In genomic region chr3:148726596-148727331, GRCm38 (mm10) we compare ENCODE assay signal across 16 mouse cellular contexts.
DNase-seq lines count a peak whose midpoint lies in the region; ATAC-seq and TF ChIP-seq lines count a peak whose summit lies in the region.
"Had no signal": no experiment of that assay in that cellular context is flagged by ENCODE, and none has a peak within 500 bp of the region (broad histone marks: within the 10 kb centered on the region; RNA-seq: fewer than 3 reads in every experiment).

No protein-coding gene starts in this region.

- H3K4me3 ChIP-seq in heart, embryonic 13.5 days: no peak overlapping the region
- H3K4me3 ChIP-seq in heart, embryonic 10.5 days: no peak overlapping the region
- no peak overlapping the region for H3K4me3 ChIP-seq in liver, embryonic 16.5 days (ENCODE audit: low read depth, low read length)
- H3K4me3 ChIP-seq in liver, embryonic 11.5 days (ENCODE audit: low read depth, low read length): no peak overlapping the region
- H3K4me3 ChIP-seq in bone marrow macrophage, adult 2 months (ENCODE audit: insufficient read depth, low read length): no peak overlapping the region
- H3K4me3 ChIP-seq: intestine, embryonic 15.5 days; layer of hippocampus, adult 2 months; lung, embryonic 15.5 days had no signal

- no peaks in the 10 kb centered on the region for H3K27me3 ChIP-seq in heart, embryonic 13.5 days (replicated peaks)
- H3K27me3 ChIP-seq in heart, embryonic 10.5 days (ENCODE audit: insufficient read depth, poor library complexity, severe bottlenecking): no peaks in the 10 kb centered on the region
- no peaks in the 10 kb centered on the region for H3K27me3 ChIP-seq in liver, embryonic 16.5 days (ENCODE audit: control insufficient read depth, insufficient read depth, low read depth, low read length)
- H3K27me3 ChIP-seq in liver, embryonic 11.5 days (replicated peaks; ENCODE audit: control insufficient read depth, insufficient read depth, low read length): no peaks in the 10 kb centered on the region
- H3K27me3 ChIP-seq: intestine, embryonic 15.5 days; lung, embryonic 15.5 days; Patski had no signal

- no peak for TF ChIP-seq CTCF in bone marrow macrophage, adult 2 months (IDR thresholded peaks at IDR 0.05; ENCODE audit: low read depth, low read length)

- DNase-seq in heart, embryonic 10.5 days (ENCODE audit: low spot score): no peak
- DNase-seq in liver, embryonic 11.5 days (ENCODE audit: low spot score): no peak
- DNase-seq in natural killer cell, adult 2 months (ENCODE audit: low spot score in 2 of 2): peak; percentile 17 to 33
- no peak for DNase-seq in neural tube, embryonic 10.5 days (ENCODE audit: extremely low spot score, low spot score)
- DNase-seq in urinary bladder, postnatal 25 days (ENCODE audit: low spot score): no peak
- DNase-seq: adrenal gland, postnatal 10 days; cerebellum, adult 11 months; embryo, embryonic 11 days; gastrocnemius, postnatal 10 days had no signal

- H3K4me2 ChIP-seq in heart, embryonic 13.5 days: peak overlapping the region; percentile 18; the same call in 1 of the 2 replicates
- no peak overlapping the region for H3K4me2 ChIP-seq in liver, embryonic 16.5 days (ENCODE audit: low read depth, low read length)
- no peak overlapping the region for H3K4me2 ChIP-seq in liver, embryonic 11.5 days
- H3K4me2 ChIP-seq: intestine, embryonic 15.5 days; lung, embryonic 15.5 days had no signal

- ATAC-seq in heart, embryonic 13.5 days (ENCODE audit: extremely low read depth, insufficient number of reproducible peaks, low FRiP score, low TSS enrichment): no peak
- ATAC-seq in liver, embryonic 16.5 days (ENCODE audit: low read depth): 0 out of 2 replicates have a peak, but pooled peaks have one; percentile 11
- ATAC-seq in liver, embryonic 11.5 days (replicated peaks; ENCODE audit: low FRiP score): no peak
- ATAC-seq: intestine, embryonic 15.5 days; Patski had no signal

- no peak for TF ChIP-seq POLR2A in bone marrow macrophage, adult 2 months (IDR thresholded peaks at IDR 0.05; ENCODE audit: borderline replicate concordance, low read depth, low read length)

- H3K9me3 ChIP-seq in heart, embryonic 13.5 days: 0 out of 2 replicates have a peak, but pooled peaks cover 7% of the 10 kb centered on the region
- no peaks in the 10 kb centered on the region for H3K9me3 ChIP-seq in heart, embryonic 10.5 days
- H3K9me3 ChIP-seq in liver, embryonic 16.5 days (replicated peaks; ENCODE audit: control insufficient read depth, low read length): no peaks in the 10 kb centered on the region
- no peaks in the 10 kb centered on the region for H3K9me3 ChIP-seq in liver, embryonic 11.5 days (ENCODE audit: control insufficient read depth, low read length)
- H3K9me3 ChIP-seq: intestine, embryonic 15.5 days; lung, embryonic 15.5 days had no signal

- H3K27ac ChIP-seq in heart, embryonic 13.5 days (replicated peaks): no peak overlapping the region
- no peak overlapping the region for H3K27ac ChIP-seq in heart, embryonic 10.5 days
- H3K27ac ChIP-seq in liver, embryonic 16.5 days (ENCODE audit: low read length): no peak overlapping the region
- no peak overlapping the region for H3K27ac ChIP-seq in liver, embryonic 11.5 days (ENCODE audit: low read depth, low read length)
- H3K27ac ChIP-seq in bone marrow macrophage, adult 2 months (ENCODE audit: insufficient read depth, low read depth, low read length): peak overlapping the region; percentile 42
- H3K27ac ChIP-seq: intestine, embryonic 15.5 days; layer of hippocampus, adult 2 months; lung, embryonic 15.5 days had no signal

- no peaks in the 10 kb centered on the region for H3K36me3 ChIP-seq in heart, embryonic 13.5 days
- H3K36me3 ChIP-seq in heart, embryonic 10.5 days: no peaks in the 10 kb centered on the region
- H3K36me3 ChIP-seq in liver, embryonic 16.5 days (ENCODE audit: control insufficient read depth, insufficient read depth): no peaks in the 10 kb centered on the region
- no peaks in the 10 kb centered on the region for H3K36me3 ChIP-seq in liver, embryonic 11.5 days (ENCODE audit: control insufficient read depth, insufficient read depth, low read length)
- H3K36me3 ChIP-seq: intestine, embryonic 15.5 days; lung, embryonic 15.5 days had no signal

- peaks cover 10% of the 10 kb centered on the region for H3K4me1 ChIP-seq in heart, embryonic 13.5 days
- peaks cover 2% of the 10 kb centered on the region; the same call in 1 of the 2 replicates for H3K4me1 ChIP-seq in heart, embryonic 10.5 days
- no peaks in the 10 kb centered on the region for H3K4me1 ChIP-seq in liver, embryonic 16.5 days (ENCODE audit: control insufficient read depth, low read depth, low read length)
- H3K4me1 ChIP-seq in liver, embryonic 11.5 days (replicated peaks; ENCODE audit: control insufficient read depth, insufficient read depth, low read length): no peaks in the 10 kb centered on the region
- H3K4me1 ChIP-seq in bone marrow macrophage, adult 2 months (ENCODE audit: control insufficient read depth, insufficient read depth, low read length): peaks cover 24% of the 10 kb centered on the region
- H3K4me1 ChIP-seq: intestine, embryonic 15.5 days had no signal

- WGBS in heart, embryonic 13.5 days: 50% methylated on average over 10 of the region's 10 CpGs
- 54% methylated on average over 10 of the region's 10 CpGs for WGBS in heart, embryonic 10.5 days
- WGBS in liver, embryonic 16.5 days (ENCODE audit: insufficient replicate concordance): 20% methylated on average over 10 of the region's 10 CpGs
- WGBS in liver, embryonic 11.5 days: 48% methylated on average over 10 of the region's 10 CpGs

- no peak overlapping the region for H3K9ac ChIP-seq in heart, embryonic 13.5 days
- H3K9ac ChIP-seq in liver, embryonic 16.5 days (ENCODE audit: low read depth, low read length): no peak overlapping the region
- no peak overlapping the region for H3K9ac ChIP-seq in liver, embryonic 11.5 days (ENCODE audit: low read depth, low read length)
- H3K9ac ChIP-seq: intestine, embryonic 15.5 days; lung, embryonic 15.5 days had no signal

Comparison
In these comparisons a context has a peak if more than half of its experiments do, and no peak if none do; other contexts are left out.
1. DNase-seq: peak in natural killer cell, adult 2 months (2 of 2); none in heart, embryonic 10.5 days (single experiment), liver, embryonic 11.5 days (single experiment), neural tube, embryonic 10.5 days (single experiment) and urinary bladder, postnatal 25 days (single experiment).